Mouse (Mus musculus) liver, embryonic 14.5 days (tissue): ENCODE results near the gene Dhrs1.
A peak's percentile ranks its signal among the peaks of the same experiment; 100 is the strongest.

Experiments used
- CTCF ChIP-seq: IDR thresholded peaks from 2 replicates; pipeline ENCODE4 v1.5.1; 2016; ENCODE audit warnings: antibody characterized with exemption, low read depth, control low read depth
- EP300 ChIP-seq: IDR thresholded peaks from 2 replicates; pipeline ENCODE4 v1.6.1; 2016; ENCODE audit warnings: antibody characterized with exemption, low read depth

GRCm38 (mm10) chr14:55758363-55758784 is 12.9 kb upstream of the Dhrs1 start, which contains the start of gene Cideb:
- TF ChIP-seq CTCF (peak; percentile 71), EP300 (no peak)
